Mouse (Mus musculus) liver, adult 2 months (tissue): ENCODE measurements around the gene Gm9803.

Experiments
- CTCF ChIP-seq: fragments of 200-500 bp; IDR thresholded peaks from 2 replicates; pipeline ENCODE4 v1.5.1; 2011; ENCODE audit warnings: low read depth, low read length, control low read depth
- POLR2A ChIP-seq: fragments of 200-500 bp; IDR thresholded peaks from 2 replicates; pipeline ENCODE4 v1.6.1; 2011; ENCODE audit warnings: low read length, control low read depth; ENCODE audit not compliant: insufficient read depth; ENCODE audit errors: extremely low read depth

GRCm38 (mm10) chr10:43538831-43539230 lies 14.9 kb downstream of the Gm9803 start:
- TF ChIP-seq POLR2A (no peak), CTCF (no peak)
